Mouse (Mus musculus) lung, adult 10 weeks (tissue): ENCODE data around the gene Tubb4b. TPM values are rescaled to one million over a fixed set of nuclear protein-coding genes. Genes with fewer than 3 reads are reported as not detected.

ENCODE experiments used
- polyA plus RNA-seq: library from polyadenylated mRNA; stranded (reverse); fragments of 350-450 nt; fragmentation: Illumina TruSeq; extraction: RNeasy Lipid Tissue Mini Kit (QIAGEN cat#74804); gene quantifications from one replicate; pipeline ENCODE4 v1.2.3, GENCODE M21; 2014; ENCODE audit warnings: low read depth, low replicate concordance; ENCODE audit not compliant: insufficient read depth

Gene Tubb4b
- polyA plus RNA-seq = 379 TPM

GRCm38 (mm10) chr2:25224492-25224765 lies at the start of gene Tubb4b:
Gene Tubb4b (minus strand): TSS chr2:25224702.

GRCm38 (mm10) chr2:25271827-25272511 lies 47.5 kb upstream of the Tubb4b start, which contains the start of the genes Ssna1 and Anapc2:
Gene Ssna1 (minus strand): TSS chr2:25272438.
Gene Anapc2 (plus strand): TSS chr2:25272478.

GRCm38 (mm10) chr2:25262291-25262767 lies 37.8 kb upstream of the Tubb4b start, which contains the start of gene Tprn:
Gene Tprn (plus strand): TSS chr2:25262618.

GRCm38 (mm10) chr2:25255284-25255779 lies 30.8 kb upstream of the Tubb4b start, which contains the start of gene Tmem203:
Gene Tmem203 (plus strand): TSS chr2:25255439.

GRCm38 (mm10) chr2:25246183-25247072 lies 21.9 kb upstream of the Tubb4b start, which contains the start of gene AL732309.1:
Gene AL732309.1 (minus strand): TSS chr2:25246863.

GRCm38 (mm10) chr2:25242101-25242506 lies 17.6 kb upstream of the Tubb4b start, which contains the start of the genes Rnf208 and Cysrt1:
Gene Rnf208 (plus strand): TSS chr2:25242255.
Gene Cysrt1 (minus strand): TSS chr2:25242452.

GRCm38 (mm10) chr2:25236614-25237013 lies 12.1 kb upstream of the Tubb4b start, which contains the start of gene Rnf224:
Gene Rnf224 (minus strand): TSS chr2:25236787.

GRCm38 (mm10) chr2:25234050-25234449 lies 9.5 kb upstream of the Tubb4b start, which contains the start of gene Slc34a3:
Gene Slc34a3 (minus strand): TSS chr2:25234364.

GRCm38 (mm10) chr2:25218445-25218844 lies 6.1 kb downstream of the Tubb4b start, which contains the start of gene Fam166a:
Gene Fam166a (plus strand): TSS chr2:25218745.

GRCm38 (mm10) chr2:25214444-25214843 lies 10.1 kb downstream of the Tubb4b start, which contains the start of gene Stpg3:
Gene Stpg3 (minus strand): TSS chr2:25214637.

GRCm38 (mm10) chr2:25211121-25211670 lies 13.3 kb downstream of the Tubb4b start, which contains the start of gene Nelfb:
Gene Nelfb (minus strand): TSS chr2:25211489.

GRCm38 (mm10) chr2:25196172-25196954 lies 28.1 kb downstream of the Tubb4b start, which contains the start of gene Tor4a:
Gene Tor4a (minus strand): TSS chr2:25196886.

GRCm38 (mm10) chr2:25180478-25180903 lies 44.0 kb downstream of the Tubb4b start, which contains the start of gene Nrarp:
Gene Nrarp (plus strand): TSS chr2:25180758.

Other genes starting within 250 kb of the Tubb4b start
- gene Mrpl41, start 249.6 kb downstream of the Tubb4b start, polyA plus RNA-seq = 58.2 TPM
- 13.0 TPM for gene Pnpla7, start 248.7 kb downstream of the Tubb4b start, polyA plus RNA-seq
- gene Nsmf, start 170.3 kb downstream of the Tubb4b start, polyA plus RNA-seq = 29.3 TPM
- 2.4 TPM for gene Entpd8, start 144.4 kb downstream of the Tubb4b start, polyA plus RNA-seq
- 1.9 TPM for gene Noxa1, start 129.6 kb downstream of the Tubb4b start, polyA plus RNA-seq
- 28.7 TPM for gene Nrarp, start 43.9 kb downstream of the Tubb4b start, polyA plus RNA-seq
- gene Tor4a, start 27.8 kb downstream of the Tubb4b start, polyA plus RNA-seq = 18.3 TPM
- 41.8 TPM for gene Nelfb, start 13.2 kb downstream of the Tubb4b start, polyA plus RNA-seq
- not detected for gene Stpg3, start 10.1 kb downstream of the Tubb4b start, polyA plus RNA-seq
- gene Fam166a, start 6.0 kb downstream of the Tubb4b start, polyA plus RNA-seq = not detected
- not detected for gene Slc34a3, start 9.7 kb upstream of the Tubb4b start, polyA plus RNA-seq
- gene Rnf224, start 12.1 kb upstream of the Tubb4b start, polyA plus RNA-seq = not detected
- gene Rnf208, start 17.6 kb upstream of the Tubb4b start, polyA plus RNA-seq = 2.1 TPM
- 0.30 TPM for gene Cysrt1, start 17.8 kb upstream of the Tubb4b start, polyA plus RNA-seq
- gene AL732309.1, start 22.2 kb upstream of the Tubb4b start, polyA plus RNA-seq = 6.2 TPM
- 15.5 TPM for gene Tmem203, start 30.7 kb upstream of the Tubb4b start, polyA plus RNA-seq
- gene Tprn, start 37.9 kb upstream of the Tubb4b start, polyA plus RNA-seq = 6.2 TPM
- gene Ssna1, start 47.7 kb upstream of the Tubb4b start, polyA plus RNA-seq = 68.9 TPM
- gene Anapc2, start 47.8 kb upstream of the Tubb4b start, polyA plus RNA-seq = 38.0 TPM
- gene Tmem210, start 63.4 kb upstream of the Tubb4b start, polyA plus RNA-seq = not detected
- gene Lrrc26, start 65.2 kb upstream of the Tubb4b start, polyA plus RNA-seq = 22.2 TPM
- gene Grin1, start 94.5 kb upstream of the Tubb4b start, polyA plus RNA-seq = not detected
- 31.9 TPM for gene Man1b1, start 107.6 kb upstream of the Tubb4b start, polyA plus RNA-seq
- gene Dpp7, start 131.7 kb upstream of the Tubb4b start, polyA plus RNA-seq = 18.5 TPM
- gene Uap1l1, start 141.0 kb upstream of the Tubb4b start, polyA plus RNA-seq = 51.2 TPM
- 1.0 TPM for gene Sapcd2, start 147.6 kb upstream of the Tubb4b start, polyA plus RNA-seq
- 7.6 TPM for gene Entpd2, start 171.2 kb upstream of the Tubb4b start, polyA plus RNA-seq
- gene Npdc1, start 174.6 kb upstream of the Tubb4b start, polyA plus RNA-seq = 69.7 TPM
- gene Fut7, start 198.6 kb upstream of the Tubb4b start, polyA plus RNA-seq = 1.7 TPM
- 9.0 TPM for gene Abca2, start 204.0 kb upstream of the Tubb4b start, polyA plus RNA-seq
- 364 TPM for gene Clic3, start 232.1 kb upstream of the Tubb4b start, polyA plus RNA-seq
- gene Paxx, start 236.4 kb upstream of the Tubb4b start, polyA plus RNA-seq = 44.5 TPM
- gene Ptgds, start 245.3 kb upstream of the Tubb4b start, polyA plus RNA-seq = 1.6 TPM